Mouse (Mus musculus) heart, embryonic 13.5 days (tissue): Measurements from ENCODE around the gene Hic2. TPM values are rescaled to one million over a fixed set of nuclear protein-coding genes. Genes with fewer than 3 reads are reported as not detected.

Experiments used
- polyA plus RNA-seq: library from polyadenylated mRNA; unstranded; fragments of >200 nt; fragmentation: Nextera tagmentation; extraction: Ambion mirVana; gene quantifications from 2 replicates; pipeline ENCODE4 v1.2.1, GENCODE M21; 2015

The Hic2 gene
- polyA plus RNA-seq, 1 experiment from 2014 or later: 4.6 TPM

Other genes with a start within 250 kb of the Hic2 start
- 13.7 and 16.8 TPM in 2 replicates for gene Ypel1, start 163.9 kb upstream of the Hic2 start, polyA plus RNA-seq
- 99.4 and 109 TPM in 2 replicates for gene Ppil2, start 122.3 kb upstream of the Hic2 start, polyA plus RNA-seq
- gene 2610318N02Rik, start 108.4 kb upstream of the Hic2 start, polyA plus RNA-seq: 29.2 and 30.6 TPM in 2 replicates
- 53.0 and 70.2 TPM in 2 replicates for gene Sdf2l1, start 101.2 kb upstream of the Hic2 start, polyA plus RNA-seq
- gene Ydjc, start 89.0 kb upstream of the Hic2 start, polyA plus RNA-seq: 3.9 and 5.1 TPM in 2 replicates
- 0.23 and 0.27 TPM in 2 replicates for gene Ccdc116, start 86.3 kb upstream of the Hic2 start, polyA plus RNA-seq
- gene Ube2l3, start 30.9 kb upstream of the Hic2 start, polyA plus RNA-seq: 292 and 303 TPM in 2 replicates
- gene Rimbp3, start 25.0 kb upstream of the Hic2 start, polyA plus RNA-seq: 0.17 and 0.18 TPM in 2 replicates
- gene Tmem191c, start 42.5 kb downstream of the Hic2 start, polyA plus RNA-seq: 7.0 and 7.6 TPM in 2 replicates
- 0.88 and 5.7 TPM in 2 replicates for gene Serpind1, start 97.8 kb downstream of the Hic2 start, polyA plus RNA-seq
- gene Snap29, start 172.4 kb downstream of the Hic2 start, polyA plus RNA-seq: 11.0 and 12.0 TPM in 2 replicates
- 26.7 and 29.0 TPM in 2 replicates for gene Pi4ka, start 172.7 kb downstream of the Hic2 start, polyA plus RNA-seq
- 42.8 and 46.0 TPM in 2 replicates for gene Crkl, start 218.4 kb downstream of the Hic2 start, polyA plus RNA-seq